Mouse (Mus musculus) heart, adult 2 months (tissue): Measurements from ENCODE around the gene Itih1. TPM values are rescaled to one million over a fixed set of nuclear protein-coding genes. Genes with fewer than 3 reads are reported as not detected.

Source experiments
- DNase-seq, 2 experiments: peaks; one replicate each; pipeline ENCODE4 v3.0.0; 2021
- H3K27ac ChIP-seq: fragments of 200-600 bp; 2 replicates; pipeline ENCODE4 v1.8.1; 2022
- H3K27me3 ChIP-seq: fragments of 200-500 bp; 2 replicates; pipeline ENCODE4 v1.6.1; 2012; ENCODE audit warnings: mild to moderate bottlenecking, low read length, inconsistent platforms, mixed read lengths; ENCODE audit not compliant: control insufficient read depth, insufficient read depth
- H3K36me3 ChIP-seq: fragments of 200-500 bp; 2 replicates; pipeline ENCODE4 v1.6.1; 2012; ENCODE audit warnings: low read length, inconsistent platforms; ENCODE audit not compliant: control insufficient read depth, insufficient read depth
- H3K4me1 ChIP-seq: fragments of 200-500 bp; 2 replicates; pipeline ENCODE4 v1.6.1; 2011; ENCODE audit warnings: low read length; ENCODE audit not compliant: control insufficient read depth, insufficient read depth
- H3K4me3 ChIP-seq: fragments of 200-600 bp; 2 replicates; pipeline ENCODE4 v1.8.1; 2022
- H3K79me2 ChIP-seq: fragments of 200-500 bp; replicated peaks from 2 replicates; pipeline ENCODE4 v1.6.1; 2012; ENCODE audit warnings: mild to moderate bottlenecking, inconsistent platforms, low read length, moderate library complexity, mixed read lengths; ENCODE audit not compliant: control insufficient read depth, insufficient read depth
- H3K9ac ChIP-seq: fragments of 200-500 bp; 2 replicates; pipeline ENCODE4 v1.6.1; 2012; ENCODE audit warnings: low read depth, mild to moderate bottlenecking, control low read depth, inconsistent platforms, low read length, mixed read lengths
- CTCF ChIP-seq: fragments of 200-600 bp; IDR thresholded peaks from 2 replicates; pipeline ENCODE4 v1.8.1; 2022; ENCODE audit warnings: antibody characterized with exemption, mild to moderate bottlenecking, moderate library complexity
- EP300 ChIP-seq: fragments of 200-500 bp; IDR thresholded peaks from 2 replicates; pipeline ENCODE4 v1.6.1; 2011; ENCODE audit warnings: low read depth, low read length, control low read depth; ENCODE audit not compliant: insufficient read depth
- POLR2A ChIP-seq: fragments of 200-500 bp; IDR thresholded peaks from 2 replicates; pipeline ENCODE4 v1.6.1; 2011; ENCODE audit warnings: mild to moderate bottlenecking, low read depth, low read length, control low read depth; ENCODE audit not compliant: insufficient read depth
- WGBS: fragments of 180-500 bp; shearing (Covaris S2); methylation state at CpG from one replicate; pipeline ENCODE4 v1.1.7; 2018; 5-methylcytosine and 5-hydroxymethylcytosine counted together
- intact Hi-C: fragments of 180-260 bp; cut with DNase I; formaldehyde crosslinking; loops from one replicate; pipeline ENCODE4 v1.15.1; 2025
- long read RNA-seq: library from polyadenylated mRNA; stranded (forward); transcript quantifications from one replicate; pipeline ENCODE4 v2.0.0, GENCODE M21; 2021
- polyA plus RNA-seq: library from polyadenylated mRNA; depleted of rRNA; stranded (reverse); fragments of >200 nt; gene quantifications from 2 replicates; pipeline ENCODE4 v1.2.3, GENCODE M21; 2012; rRNA removed
- total RNA-seq, 2 experiments: library from RNA; stranded (reverse); gene quantifications; 2 replicates each; pipeline ENCODE4 v1.2.3; 2021

Gene Itih1
- total RNA-seq (not detected), polyA plus RNA-seq (0.04 and 0.09 TPM in 2 replicates)
- long read RNA-seq: 0 reads

GRCm38 (mm10) chr14:30943038-30943437, at the start of gene Itih1:
Gene Itih1 (minus strand): TSS chr14:30943289.
- no peak for DNase-seq
- Histone ChIP-seq H3K4me3 (no peak within 1 kb of the TSS), H3K27ac (peak within 1 kb of the TSS; percentile 36), H3K4me1 (no peaks in the 10 kb centered on the region), H3K27me3 (no peaks in the 10 kb centered on the region; the same call in 1 of the 2 replicates), H3K9ac (no peak within 1 kb of the TSS), H3K36me3 (no peaks in the 10 kb centered on the region), H3K79me2 (no peaks in the 10 kb centered on the region)
- 90% methylated on average over 7 of the region's 7 CpGs for WGBS
- no peak for TF ChIP-seq EP300
- no peak for TF ChIP-seq POLR2A
- TF ChIP-seq CTCF: no peak
- intact Hi-C loops: loop anchor here (10.0 kb wide), 1 partner anchor 228 kb away; the partner anchor contains the start of gene Sfmbt1

GRCm38 (mm10) chr14:30976222-30976621, 33.1 kb upstream of the Itih1 start:
- Histone ChIP-seq H3K9ac (no peak overlapping the region), H3K27me3 (no peaks in the 10 kb centered on the region), H3K36me3 (no peaks in the 10 kb centered on the region), H3K27ac (no peak overlapping the region), H3K4me3 (no peak overlapping the region), H3K79me2 (no peaks in the 10 kb centered on the region), H3K4me1 (no peaks in the 10 kb centered on the region; the same call in 1 of the 2 replicates)
- no peak for DNase-seq
- intact Hi-C loops: no loop called here
- TF ChIP-seq CTCF: no peak
- no peak for TF ChIP-seq EP300
- TF ChIP-seq POLR2A: no peak
- WGBS: 73% methylated on average over 3 of the region's 3 CpGs

- intact Hi-C loops: no loop called here
- H3K27me3 ChIP-seq: no peaks in the 10 kb centered on the region
These were observed 31.1 kb upstream of the Itih1 start for GRCm38 (mm10) chr14:30974204-30974603.

GRCm38 (mm10) chr14:30960366-30960765, 17.3 kb upstream of the Itih1 start:
- WGBS: 92% methylated on average over 1 of the region's 1 CpGs
- intact Hi-C loops: no loop called here
- TF ChIP-seq POLR2A (no peak), CTCF (no peak), EP300 (no peak)
- Histone ChIP-seq H3K9ac (no peak overlapping the region), H3K27me3 (no peaks in the 10 kb centered on the region), H3K4me3 (no peak overlapping the region), H3K36me3 (no peaks in the 10 kb centered on the region), H3K27ac (no peak overlapping the region), H3K4me1 (no peaks in the 10 kb centered on the region), H3K79me2 (no peaks in the 10 kb centered on the region)
- DNase-seq: no peak

More at GRCm38 (mm10) chr14:30974204-30974603, 31.1 kb upstream of the Itih1 start:
- H3K36me3 ChIP-seq: no peaks in the 10 kb centered on the region
- 48% methylated on average over 6 of the region's 6 CpGs for WGBS
- H3K27ac ChIP-seq: no peak overlapping the region
- TF ChIP-seq CTCF (no peak), EP300 (no peak), POLR2A (no peak)
- no peak overlapping the region for H3K9ac ChIP-seq
- no peaks in the 10 kb centered on the region for H3K79me2 ChIP-seq
- no peak overlapping the region for H3K4me3 ChIP-seq
- H3K4me1 ChIP-seq: no peaks in the 10 kb centered on the region; the same call in 1 of the 2 replicates
- DNase-seq: peak in 1 of 2 experiments; percentile 28

- no peaks in the 10 kb centered on the region for H3K27me3 ChIP-seq
- intact Hi-C loops: no loop called here
- TF ChIP-seq CTCF: no peak
- no peak for TF ChIP-seq EP300
- TF ChIP-seq POLR2A: no peak
- no peaks in the 10 kb centered on the region for H3K79me2 ChIP-seq
- H3K4me1 ChIP-seq: no peaks in the 10 kb centered on the region
- no peak for DNase-seq
- WGBS: 90% methylated on average over 4 of the region's 4 CpGs
- no peaks in the 10 kb centered on the region for H3K36me3 ChIP-seq
- no peak overlapping the region for H3K9ac ChIP-seq
- H3K4me3 ChIP-seq: no peak overlapping the region
- no peak overlapping the region for H3K27ac ChIP-seq
These were observed 15.9 kb upstream of the Itih1 start for GRCm38 (mm10) chr14:30959031-30959430.

- H3K27ac ChIP-seq: no peak overlapping the region
- no peaks in the 10 kb centered on the region for H3K4me1 ChIP-seq
- no peak for DNase-seq
- WGBS: 81% methylated on average over 2 of the region's 2 CpGs
- H3K9ac ChIP-seq: no peak overlapping the region
- H3K27me3 ChIP-seq: no peaks in the 10 kb centered on the region
- TF ChIP-seq EP300 (no peak), CTCF (no peak), POLR2A (no peak)
- no peaks in the 10 kb centered on the region for H3K36me3 ChIP-seq
- intact Hi-C loops: no loop called here
- no peak overlapping the region for H3K4me3 ChIP-seq
- H3K79me2 ChIP-seq: no peaks in the 10 kb centered on the region
These were observed 15.4 kb upstream of the Itih1 start for GRCm38 (mm10) chr14:30958517-30958916.
